Mouse (Mus musculus) liver, adult 2 months (tissue): Measurements from ENCODE around the gene Rnf213. TPM values are rescaled to one million over a fixed set of nuclear protein-coding genes. Genes with fewer than 3 reads are reported as not detected.

ENCODE experiments used
- DNase-seq: peaks from one replicate; pipeline ENCODE4 v3.0.0-alpha.2; 2011; ENCODE audit warnings: low read depth, low spot score; ENCODE audit errors: extremely low read depth
- H3K27ac ChIP-seq: fragments of 200-500 bp; replicated peaks from 2 replicates; pipeline ENCODE4 v1.5.1; 2012; ENCODE audit warnings: low read depth, mild to moderate bottlenecking, control low read depth, inconsistent platforms, low read length; ENCODE audit not compliant: insufficient read depth
- H3K27me3 ChIP-seq: fragments of 200-500 bp; 2 replicates; pipeline ENCODE4 v1.6.1; 2012; ENCODE audit warnings: mild to moderate bottlenecking, moderate library complexity, low read length, inconsistent platforms; ENCODE audit not compliant: control insufficient read depth, insufficient read depth
- H3K36me3 ChIP-seq: fragments of 200-500 bp; 2 replicates; pipeline ENCODE4 v1.6.1; 2012; ENCODE audit warnings: low read length, inconsistent platforms; ENCODE audit not compliant: control insufficient read depth, insufficient read depth
- H3K4me1 ChIP-seq: fragments of 200-500 bp; 2 replicates; pipeline ENCODE4 v1.6.1; 2011; ENCODE audit warnings: low read length; ENCODE audit not compliant: control insufficient read depth, insufficient read depth
- H3K4me3 ChIP-seq: fragments of 200-500 bp; 2 replicates; pipeline ENCODE4 v1.5.1; 2011; ENCODE audit warnings: low read depth, mild to moderate bottlenecking, control low read depth, low read length, moderate library complexity; ENCODE audit not compliant: insufficient read depth
- H3K79me2 ChIP-seq: fragments of 200-500 bp; 2 replicates; pipeline ENCODE4 v1.6.1; 2012; ENCODE audit warnings: inconsistent platforms, mild to moderate bottlenecking, low read length, moderate library complexity; ENCODE audit not compliant: control insufficient read depth, insufficient read depth
- H3K9ac ChIP-seq: fragments of 200-500 bp; 2 replicates; pipeline ENCODE4 v1.6.1; 2012; ENCODE audit warnings: low read depth, mild to moderate bottlenecking, control low read depth, inconsistent platforms, low read length
- CTCF ChIP-seq: fragments of 200-500 bp; IDR thresholded peaks from 2 replicates; pipeline ENCODE4 v1.5.1; 2011; ENCODE audit warnings: low read depth, low read length, control low read depth
- POLR2A ChIP-seq: fragments of 200-500 bp; IDR thresholded peaks from 2 replicates; pipeline ENCODE4 v1.6.1; 2011; ENCODE audit warnings: low read length, control low read depth; ENCODE audit not compliant: insufficient read depth; ENCODE audit errors: extremely low read depth
- WGBS: fragments of 180-500 bp; shearing (Covaris S2); methylation state at CpG from one replicate; pipeline ENCODE4 v1.1.7; 2018; 5-methylcytosine and 5-hydroxymethylcytosine counted together
- polyA plus RNA-seq: library from polyadenylated mRNA; depleted of rRNA; stranded (reverse); fragments of >200 nt; gene quantifications from 2 replicates; pipeline ENCODE4 v1.2.3, GENCODE M21; 2012
- total RNA-seq: library from RNA; depleted of rRNA; stranded (reverse); fragments of >200 nt; gene quantifications from 2 replicates; pipeline ENCODE4 v1.2.3, GENCODE M21; 2014

Rnf213 gene
- total and polyA plus RNA-seq, 2 experiments, result 16.9 to 43.5 TPM

GRCm38 (mm10) chr11:119427431-119427830, 34.5 kb downstream of the Rnf213 start:
- H3K36me3 ChIP-seq, result peaks cover 65% of the 10 kb centered on the region
- no peaks in the 10 kb centered on the region for H3K4me1 ChIP-seq
- no peak overlapping the region for H3K9ac ChIP-seq
- no peak for DNase-seq
- TF ChIP-seq CTCF, result no peak
- TF ChIP-seq POLR2A, result no peak
- 90% methylated on average over 6 of the region's 6 CpGs for WGBS
- H3K27me3 ChIP-seq, result no peaks in the 10 kb centered on the region
- H3K4me3 ChIP-seq, result no peak overlapping the region
- H3K79me2 ChIP-seq, result no peaks in the 10 kb centered on the region; the same call in 1 of the 2 replicates
- H3K27ac ChIP-seq, result no peak overlapping the region

GRCm38 (mm10) chr11:119427986-119428385, 35.1 kb downstream of the Rnf213 start:
- Histone ChIP-seq H3K4me1 (no peaks in the 10 kb centered on the region), H3K27ac (no peak overlapping the region), H3K36me3 (peaks cover 67% of the 10 kb centered on the region), H3K9ac (no peak overlapping the region), H3K27me3 (no peaks in the 10 kb centered on the region), H3K4me3 (no peak overlapping the region), H3K79me2 (no peaks in the 10 kb centered on the region; the same call in 1 of the 2 replicates)
- DNase-seq, result no peak
- WGBS, result 96% methylated on average over 5 of the region's 5 CpGs
- TF ChIP-seq POLR2A (no peak), CTCF (no peak)

GRCm38 (mm10) chr11:119428649-119429136, 35.8 kb downstream of the Rnf213 start:
- Histone ChIP-seq H3K9ac (no peak overlapping the region), H3K27me3 (no peaks in the 10 kb centered on the region), H3K27ac (no peak overlapping the region), H3K4me3 (no peak overlapping the region), H3K36me3 (peaks cover 71% of the 10 kb centered on the region), H3K79me2 (no peaks in the 10 kb centered on the region; the same call in 1 of the 2 replicates), H3K4me1 (no peaks in the 10 kb centered on the region)
- DNase-seq, result peak; percentile 67
- WGBS, result 20% methylated on average over 21 of the region's 35 CpGs
- TF ChIP-seq CTCF (no peak), POLR2A (no peak)

GRCm38 (mm10) chr11:119431516-119431915, 38.6 kb downstream of the Rnf213 start:
- Histone ChIP-seq H3K27ac (no peak overlapping the region), H3K27me3 (no peaks in the 10 kb centered on the region), H3K79me2 (no peaks in the 10 kb centered on the region; the same call in 1 of the 2 replicates), H3K4me1 (no peaks in the 10 kb centered on the region), H3K36me3 (peaks cover 76% of the 10 kb centered on the region), H3K4me3 (no peak overlapping the region), H3K9ac (no peak overlapping the region)
- DNase-seq, result no peak
- WGBS, result 97% methylated on average over 12 of the region's 12 CpGs
- no peak for TF ChIP-seq CTCF
- no peak for TF ChIP-seq POLR2A

GRCm38 (mm10) chr11:119432706-119433105, 39.8 kb downstream of the Rnf213 start:
- 92% methylated on average over 7 of the region's 7 CpGs for WGBS
- Histone ChIP-seq H3K27me3 (no peaks in the 10 kb centered on the region), H3K79me2 (no peaks in the 10 kb centered on the region; the same call in 1 of the 2 replicates), H3K4me1 (no peaks in the 10 kb centered on the region), H3K27ac (no peak overlapping the region), H3K9ac (no peak overlapping the region), H3K4me3 (no peak overlapping the region), H3K36me3 (peaks cover 77% of the 10 kb centered on the region)
- no peak for DNase-seq
- no peak for TF ChIP-seq POLR2A
- TF ChIP-seq CTCF, result no peak

- Histone ChIP-seq H3K79me2 (no peaks in the 10 kb centered on the region; the same call in 1 of the 2 replicates), H3K27me3 (no peaks in the 10 kb centered on the region), H3K27ac (no peak overlapping the region), H3K4me3 (no peak overlapping the region), H3K4me1 (no peaks in the 10 kb centered on the region), H3K36me3 (peaks cover 91% of the 10 kb centered on the region), H3K9ac (no peak overlapping the region)
- no peak for DNase-seq
- TF ChIP-seq CTCF (no peak), POLR2A (no peak)
- 88% methylated on average over 4 of the region's 4 CpGs for WGBS
These were observed 41.4 kb downstream of the Rnf213 start for GRCm38 (mm10) chr11:119434316-119434715.
